Comparison of ENCODE assay signal across 25 mouse cellular contexts in genomic region chr1:169949981-169950380, GRCm38 (mm10). TPM values are rescaled to one million over a fixed set of nuclear protein-coding genes. Genes with fewer than 3 reads are reported as not detected.
A peak's percentile ranks its signal among the peaks of the same experiment; 100 is the strongest.
DNase-seq lines count a peak whose midpoint lies in the region; ATAC-seq lines count a peak whose summit lies in the region.
"Had no signal": no experiment of that assay in that cellular context is flagged by ENCODE, and none has a peak within 500 bp of the region (broad histone marks: within the 10 kb centered on the region; RNA-seq: fewer than 3 reads in every experiment).

No protein-coding gene starts in this region.

- peak overlapping the region; percentile 22 for H3K4me2 ChIP-seq in heart, embryonic 14.5 days (ENCODE audit: low read length)
- H3K4me2 ChIP-seq in embryonic facial prominence, embryonic 14.5 days (ENCODE audit: low read depth, low read length) = no peak overlapping the region; the same call in 1 of the 2 replicates
- H3K4me2 ChIP-seq: embryonic facial prominence, embryonic 15.5 days; hindbrain, embryonic 13.5 days; intestine, embryonic 15.5 days; kidney, embryonic 15.5 days had no signal

- no peaks in the 10 kb centered on the region for H3K27me3 ChIP-seq in heart, embryonic 10.5 days (ENCODE audit: insufficient read depth, poor library complexity, severe bottlenecking)
- no peaks in the 10 kb centered on the region for H3K27me3 ChIP-seq in heart, embryonic 14.5 days (ENCODE audit: control insufficient read depth, insufficient read depth, low read length)
- H3K27me3 ChIP-seq in embryonic facial prominence, embryonic 14.5 days (replicated peaks; ENCODE audit: control insufficient read depth, insufficient read depth, low read length) = no peaks in the 10 kb centered on the region
- H3K27me3 ChIP-seq: embryonic facial prominence, embryonic 15.5 days; hindbrain, embryonic 13.5 days; intestine, embryonic 15.5 days; kidney, embryonic 15.5 days had no signal

- no peak for ATAC-seq in heart, embryonic 14.5 days (ENCODE audit: insufficient number of reproducible peaks, insufficient read depth, low FRiP score, low read depth)
- no peak for ATAC-seq in embryonic facial prominence, embryonic 14.5 days (ENCODE audit: low read depth)
- ATAC-seq: activated CD4-positive, CD25-positive, alpha-beta regulatory T cell, adult 4 months; CD4-positive, CD25-positive, alpha-beta regulatory T cell, adult 4 months; forebrain, embryonic 14.5 days; hindbrain, embryonic 16.5 days; intestine, embryonic 15.5 days had no signal

- peak; percentile 15 for DNase-seq in heart, adult 11 months
- DNase-seq in heart, embryonic 10.5 days (ENCODE audit: low spot score) = no peak
- no peak for DNase-seq in heart, adult 18-20 months
- peak; percentile 82 for DNase-seq in Muller cell, postnatal 12 days (ENCODE audit: inconsistent ontology term)
- DNase-seq in embryonic facial prominence, embryonic 14.5 days (ENCODE audit: low spot score) = peak; percentile 65
- DNase-seq: adrenal gland, adult 8-10 months; adrenal gland, postnatal 25 days; cerebellum, adult 11-12 months; cerebellum, adult 8-10 months; cerebellum, postnatal 36 days; gastrocnemius, postnatal 25 days; kidney, adult 11 months had no signal

- WGBS in heart, embryonic 10.5 days = 54% methylated on average over 7 of the region's 7 CpGs
- 37% methylated on average over 7 of the region's 7 CpGs for WGBS in heart, embryonic 14.5 days
- 31% methylated on average over 7 of the region's 7 CpGs for WGBS in embryonic facial prominence, embryonic 14.5 days

- no peak overlapping the region for H3K4me3 ChIP-seq in heart, embryonic 10.5 days
- H3K4me3 ChIP-seq in heart, embryonic 14.5 days (ENCODE audit: control insufficient read depth in 1 of 2, insufficient read depth in 1 of 2, low read depth in 1 of 2, low read length in 2 of 2) = no peak overlapping the region
- no peak overlapping the region for H3K4me3 ChIP-seq in embryonic facial prominence, embryonic 14.5 days (ENCODE audit: low read depth, low read length)
- H3K4me3 ChIP-seq: embryonic facial prominence, embryonic 15.5 days; hindbrain, embryonic 10.5 days; hindbrain, embryonic 13.5 days; intestine, embryonic 15.5 days; kidney, embryonic 15.5 days had no signal

- H3K4me1 ChIP-seq in heart, embryonic 10.5 days = 0 out of 2 replicates have a peak, but pooled peaks cover 2% of the 10 kb centered on the region
- no peaks in the 10 kb centered on the region for H3K4me1 ChIP-seq in heart, embryonic 14.5 days (ENCODE audit: control insufficient read depth in 2 of 2, insufficient read depth in 2 of 2, low read length in 2 of 2)
- no peaks in the 10 kb centered on the region for H3K4me1 ChIP-seq in embryonic facial prominence, embryonic 14.5 days (ENCODE audit: control insufficient read depth, insufficient read depth, low read length)
- H3K4me1 ChIP-seq: hindbrain, embryonic 10.5 days; hindbrain, embryonic 13.5 days; intestine, embryonic 15.5 days; kidney, embryonic 15.5 days had no signal

- H3K9ac ChIP-seq in heart, embryonic 14.5 days (ENCODE audit: low read length) = no peak overlapping the region
- no peak overlapping the region for H3K9ac ChIP-seq in embryonic facial prominence, embryonic 14.5 days (ENCODE audit: low read depth, low read length)
- H3K9ac ChIP-seq: embryonic facial prominence, embryonic 15.5 days; hindbrain, embryonic 13.5 days; intestine, embryonic 15.5 days; kidney, embryonic 15.5 days had no signal

- H3K9me3 ChIP-seq in heart, embryonic 10.5 days = no peaks in the 10 kb centered on the region
- H3K9me3 ChIP-seq in heart, embryonic 14.5 days (ENCODE audit: control insufficient read depth, low read length) = no peaks in the 10 kb centered on the region; the same call in 1 of the 2 replicates
- H3K9me3 ChIP-seq in embryonic facial prominence, embryonic 14.5 days (ENCODE audit: control insufficient read depth, low read length) = peaks cover 3% of the 10 kb centered on the region
- H3K9me3 ChIP-seq: embryonic facial prominence, embryonic 15.5 days; hindbrain, embryonic 10.5 days; hindbrain, embryonic 13.5 days; intestine, embryonic 15.5 days; kidney, embryonic 15.5 days had no signal

- H3K36me3 ChIP-seq in heart, embryonic 10.5 days = peaks cover 45% of the 10 kb centered on the region
- peaks cover 43% of the 10 kb centered on the region for H3K36me3 ChIP-seq in heart, embryonic 14.5 days (ENCODE audit: control insufficient read depth, insufficient read depth, low read length)
- peaks cover 35% of the 10 kb centered on the region for H3K36me3 ChIP-seq in embryonic facial prominence, embryonic 14.5 days (ENCODE audit: control insufficient read depth, insufficient read depth, low read length)

- H3K27ac ChIP-seq in heart, embryonic 10.5 days = no peak overlapping the region
- H3K27ac ChIP-seq in heart, embryonic 14.5 days (replicated peaks in 1 of 2; ENCODE audit: control insufficient read depth in 1 of 2, insufficient read depth in 1 of 2, low read depth in 2 of 2, low read length in 2 of 2) = peak overlapping the region in 1 of 2 experiments; percentile 44; a peak in 1 of 4 replicates
- no peak overlapping the region for H3K27ac ChIP-seq in embryonic facial prominence, embryonic 14.5 days (replicated peaks; ENCODE audit: low read depth, low read length)
- H3K27ac ChIP-seq: hindbrain, embryonic 10.5 days; hindbrain, embryonic 13.5 days; intestine, embryonic 15.5 days; kidney, embryonic 15.5 days had no signal

RNA-seq across cellular contexts. Expression of gene Hsd17b7, which starts 19.1 kb away (rescaled TPM):
- polyA plus RNA-seq in heart, embryonic 10.5 days (2016; fragmentation: Nextera tagmentation; extraction: Ambion mirVana) = 27.8 and 30.4 TPM in 2 replicates
- 24.0 and 25.8 TPM in 2 replicates for polyA plus RNA-seq in heart, embryonic 14.5 days (2014; fragmentation: Nextera tagmentation; extraction: Ambion mirVana)
- total RNA-seq in heart, adult 18-20 months (2021) = 10 to 100 TPM; 15.0 TPM
- polyA plus RNA-seq in embryonic facial prominence, embryonic 14.5 days (2014; fragmentation: Nextera tagmentation; extraction: Ambion mirVana) = 13.9 and 18.0 TPM in 2 replicates

RNA-seq across cellular contexts. Expression of gene Ccdc190, which starts 21.5 kb away (rescaled TPM):
- not detected in 2 replicates for polyA plus RNA-seq in heart, embryonic 10.5 days (2016; fragmentation: Nextera tagmentation; extraction: Ambion mirVana)
- not detected in 2 replicates for polyA plus RNA-seq in heart, embryonic 14.5 days (2014; fragmentation: Nextera tagmentation; extraction: Ambion mirVana)
- total RNA-seq in heart, adult 18-20 months (2021) = under 1 TPM in 1 of 2 experiments, not detected in 1; 0.31 TPM
- polyA plus RNA-seq in embryonic facial prominence, embryonic 14.5 days (2014; fragmentation: Nextera tagmentation; extraction: Ambion mirVana) = 0.42 and 0.50 TPM in 2 replicates
- total RNA-seq: gastrocnemius, postnatal 25 days; heart, adult 8-10 months; MEL had no signal
- polyA plus RNA-seq: activated CD4-positive, CD25-positive, alpha-beta regulatory T cell, adult 4 months; C2C12; CD4-positive, CD25-positive, alpha-beta regulatory T cell, adult 4 months; hindbrain, embryonic 10.5 days; intestine, embryonic 15.5 days; kidney, embryonic 15.5 days had no signal

Comparison
In these comparisons a context has a peak if more than half of its experiments do, and no peak if none do; other contexts are left out.
1. DNase-seq: peak in heart, adult 11 months (single experiment), Muller cell, postnatal 12 days (single experiment) and embryonic facial prominence, embryonic 14.5 days (single experiment); none in heart, embryonic 10.5 days (single experiment) and heart, adult 18-20 months (0 of 2).